Mouse (Mus musculus) activated CD4-positive, CD25-positive, alpha-beta regulatory T cell, adult 9 weeks (primary cell): ENCODE measurements around the gene Fam222a. TPM values are rescaled to one million over a fixed set of nuclear protein-coding genes. Genes with fewer than 3 reads are reported as not detected.

Experiments used
- polyA plus RNA-seq: library from polyadenylated mRNA; unstranded; fragments of 100-300 nt; shearing (Covaris generic); gene quantifications from one replicate; pipeline ENCODE4 v1.2.1, GENCODE M21; 2017

The Fam222a gene
- polyA plus RNA-seq: 0.16 TPM

GRCm38 (mm10) chr5:114567565-114568197 lies at the start of gene Fam222a:
TSS of gene Fam222a (plus strand) at chr5:114568016.

GRCm38 (mm10) chr5:114658255-114658654 lies 90.4 kb downstream of the Fam222a start, which contains the start of gene Trpv4:
TSS of gene Trpv4 (minus strand) at chr5:114658421.

Other genes starting within 250 kb of the Fam222a start
- 143 TPM for gene Kctd10, start 187.5 kb upstream of the Fam222a start, polyA plus RNA-seq
- 60.1 TPM for gene Ube3b, start 187.4 kb upstream of the Fam222a start, polyA plus RNA-seq
- 13.3 TPM for gene Mmab, start 124.0 kb upstream of the Fam222a start, polyA plus RNA-seq
- 14.7 TPM for gene Mvk, start 123.7 kb upstream of the Fam222a start, polyA plus RNA-seq
- gene Trpv4, start 90.4 kb downstream of the Fam222a start, polyA plus RNA-seq: not detected
- gene Gltp, start 123.0 kb downstream of the Fam222a start, polyA plus RNA-seq: 193 TPM
- gene Tchp, start 139.7 kb downstream of the Fam222a start, polyA plus RNA-seq: 27.6 TPM
- gene Ankrd13a, start 206.7 kb downstream of the Fam222a start, polyA plus RNA-seq: 13.2 TPM
- 141 TPM for gene Git2, start 207.5 kb downstream of the Fam222a start, polyA plus RNA-seq